Mouse (Mus musculus) large intestine, adult 2 months (tissue): Measurements from ENCODE around the gene Il17d. TPM values are rescaled to one million over a fixed set of nuclear protein-coding genes. Genes with fewer than 3 reads are reported as not detected.
A peak's percentile ranks its signal among the peaks of the same experiment; 100 is the strongest.

Experiments
- DNase-seq: peaks from one replicate; pipeline ENCODE4 v3.0.0-alpha.2; 2012; ENCODE audit warnings: low read depth, low spot score
- WGBS: fragments of 180-500 bp; shearing (Covaris S2); methylation state at CpG from one replicate; pipeline ENCODE4 v1.1.7; 2018; 5-methylcytosine and 5-hydroxymethylcytosine counted together
- polyA plus RNA-seq: library from polyadenylated mRNA; depleted of rRNA; stranded (reverse); fragments of >200 nt; gene quantifications from 2 replicates; pipeline ENCODE4 v1.2.3, GENCODE M21; 2012

Gene Il17d
- polyA plus RNA-seq, 1 experiment = 3.2 TPM

GRCm38 (mm10) chr14:57534346-57534745 lies 9.8 kb downstream of the Il17d start:
- no peak for DNase-seq
- 47% methylated on average over 5 of the region's 5 CpGs for WGBS

GRCm38 (mm10) chr14:57534961-57535360 lies 10.4 kb downstream of the Il17d start:
- 51% methylated on average over 8 of the region's 8 CpGs for WGBS

GRCm38 (mm10) chr14:57535646-57536045 lies 11.1 kb downstream of the Il17d start:
- 37% methylated on average over 6 of the region's 6 CpGs for WGBS

More at GRCm38 (mm10) chr14:57534961-57535360, 10.4 kb downstream of the Il17d start:
- no peak for DNase-seq

GRCm38 (mm10) chr14:57536820-57537219 lies 12.2 kb downstream of the Il17d start:
- no peak for DNase-seq
- WGBS = 74% methylated on average over 9 of the region's 9 CpGs

More at GRCm38 (mm10) chr14:57535646-57536045, 11.1 kb downstream of the Il17d start:
- DNase-seq = no peak

- WGBS = 53% methylated on average over 16 of the region's 16 CpGs
- DNase-seq = no peak
Measured at GRCm38 (mm10) chr14:57537261-57538015, 12.9 kb downstream of the Il17d start.

- DNase-seq = no peak
- 65% methylated on average over 11 of the region's 11 CpGs for WGBS
Measured at GRCm38 (mm10) chr14:57540683-57541082, 16.1 kb downstream of the Il17d start.

GRCm38 (mm10) chr14:57542231-57542630 lies 17.7 kb downstream of the Il17d start:
- DNase-seq = no peak
- 81% methylated on average over 34 of the region's 34 CpGs for WGBS

GRCm38 (mm10) chr14:57543420-57544039 lies 19.0 kb downstream of the Il17d start:
- 86% methylated on average over 13 of the region's 13 CpGs for WGBS

GRCm38 (mm10) chr14:57545526-57545925 lies 20.9 kb downstream of the Il17d start:
- WGBS = 87% methylated on average over 17 of the region's 17 CpGs
- DNase-seq = no peak

More at GRCm38 (mm10) chr14:57543420-57544039, 19.0 kb downstream of the Il17d start:
- DNase-seq = no peak

GRCm38 (mm10) chr14:57546131-57546530 lies 21.6 kb downstream of the Il17d start:
- WGBS = 75% methylated on average over 8 of the region's 8 CpGs
- no peak for DNase-seq

GRCm38 (mm10) chr14:57546557-57547021 lies 22.0 kb downstream of the Il17d start:
- 11% methylated on average over 13 of the region's 13 CpGs for WGBS
- no peak for DNase-seq

GRCm38 (mm10) chr14:57547062-57547461 lies 22.5 kb downstream of the Il17d start:
- no peak for DNase-seq
- WGBS = 45% methylated on average over 5 of the region's 5 CpGs

- DNase-seq = no peak
Measured at GRCm38 (mm10) chr14:57552945-57553344, 28.4 kb downstream of the Il17d start.

GRCm38 (mm10) chr14:57554434-57554833 lies 29.9 kb downstream of the Il17d start:
- no peak for DNase-seq
- 88% methylated on average over 5 of the region's 5 CpGs for WGBS

- no peak for DNase-seq
- WGBS = 87% methylated on average over 7 of the region's 7 CpGs
Measured at GRCm38 (mm10) chr14:57555471-57556070, 31.0 kb downstream of the Il17d start.

GRCm38 (mm10) chr14:57556922-57557321 lies 32.3 kb downstream of the Il17d start:
- DNase-seq = no peak
- WGBS = 92% methylated on average over 1 of the region's 1 CpGs

GRCm38 (mm10) chr14:57565626-57566025 lies 41.0 kb downstream of the Il17d start:
- DNase-seq = no peak
- 83% methylated on average over 6 of the region's 6 CpGs for WGBS

GRCm38 (mm10) chr14:57571155-57572133 lies 46.9 kb downstream of the Il17d start, which contains the start of gene Eef1akmt1:
Eef1akmt1 (minus strand) TSS chr14:57571612.
- peak; percentile 93 for DNase-seq
- 3% methylated on average over 35 of the region's 35 CpGs for WGBS
